Mouse (Mus musculus) megakaryocyte, embryonic 14.5 days (primary cell): ENCODE results near the gene Gm5108. TPM values are rescaled to one million over a fixed set of nuclear protein-coding genes. Genes with fewer than 3 reads are reported as not detected.

Source experiments
- H3K27me3 ChIP-seq: replicated peaks from 2 replicates; pipeline ENCODE3; 2012; ENCODE audit warnings: inconsistent platforms
- H3K36me3 ChIP-seq: replicated peaks from 2 replicates; pipeline ENCODE3; 2012; ENCODE audit warnings: low read length, inconsistent platforms, mixed read lengths
- H3K4me1 ChIP-seq: 2 replicates; pipeline ENCODE4 v1.6.1; 2012; ENCODE audit warnings: inconsistent platforms
- H3K4me3 ChIP-seq: replicated peaks from 2 replicates; pipeline ENCODE3; 2012; ENCODE audit warnings: moderate library complexity, mild to moderate bottlenecking, inconsistent platforms
- H3K9me3 ChIP-seq: 2 replicates; pipeline ENCODE4 v1.6.1; 2012; ENCODE audit warnings: inconsistent platforms
- FLI1 ChIP-seq: IDR thresholded peaks from 2 replicates; pipeline ENCODE4 v1.6.1; 2012; ENCODE audit warnings: low read length, inconsistent platforms, mixed read lengths
- GATA1 ChIP-seq: IDR thresholded peaks from 3 replicates; pipeline ENCODE4 v1.6.1; 2012; ENCODE audit warnings: mixed read lengths, low read length, inconsistent platforms, borderline replicate concordance
- polyA plus RNA-seq: library from polyadenylated mRNA; stranded (reverse); fragments of >175 nt; gene quantifications from 2 replicates; pipeline ENCODE4 v1.2.3, GENCODE M21; 2012; ENCODE audit warnings: low replicate concordance; ENCODE audit not compliant: insufficient read depth

The Gm5108 gene
- polyA plus RNA-seq, 1 experiment: not detected

DNA sequence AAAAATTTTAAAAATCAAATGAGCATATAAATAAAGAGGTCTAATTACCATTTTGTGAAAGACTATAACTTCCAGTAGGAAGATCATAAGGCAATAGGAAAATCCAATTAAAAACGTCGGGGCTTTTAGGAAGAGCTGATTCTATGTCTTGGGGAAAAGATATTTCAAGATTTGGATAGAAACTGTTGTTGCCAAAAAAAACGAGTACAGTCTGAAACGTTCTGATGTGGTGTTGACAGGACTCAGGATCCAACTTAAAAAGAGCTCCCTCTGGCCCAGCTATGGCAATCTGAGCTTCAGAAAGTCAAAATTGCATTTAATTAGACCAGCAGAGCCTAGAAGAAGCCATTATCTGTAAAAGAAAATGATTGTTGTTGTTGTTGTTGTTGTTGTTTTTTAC is 12.6 kb downstream of the Gm5108 start:
- H3K4me3 ChIP-seq: no peak overlapping the region
- TF ChIP-seq FLI1 (no peak), GATA1 (no peak)
- H3K36me3 ChIP-seq: no peaks in the 10 kb centered on the region
- no peaks in the 10 kb centered on the region for H3K27me3 ChIP-seq
- peaks cover 3% of the 10 kb centered on the region; the same call in 1 of the 2 replicates for H3K4me1 ChIP-seq
- peaks cover 5% of the 10 kb centered on the region; the same call in 1 of the 2 replicates for H3K9me3 ChIP-seq

GRCm38 (mm10) chr5:67955486-67955885 is 14.0 kb downstream of the Gm5108 start:
- TF ChIP-seq GATA1 (no peak), FLI1 (no peak)

GRCm38 (mm10) chr5:67961708-67962629 is 20.5 kb downstream of the Gm5108 start:
- Histone ChIP-seq H3K36me3 (no peaks in the 10 kb centered on the region), H3K4me1 (peaks cover 16% of the 10 kb centered on the region), H3K9me3 (no peaks in the 10 kb centered on the region), H3K27me3 (no peaks in the 10 kb centered on the region), H3K4me3 (no peak overlapping the region)
- TF ChIP-seq GATA1: no peak
- TF ChIP-seq FLI1: no peak

More at GRCm38 (mm10) chr5:67955486-67955885, 14.0 kb downstream of the Gm5108 start:
- no peaks in the 10 kb centered on the region for H3K27me3 ChIP-seq
- no peaks in the 10 kb centered on the region for H3K36me3 ChIP-seq
- peaks cover 4% of the 10 kb centered on the region; the same call in 1 of the 2 replicates for H3K4me1 ChIP-seq
- peaks cover 5% of the 10 kb centered on the region; the same call in 1 of the 2 replicates for H3K9me3 ChIP-seq
- H3K4me3 ChIP-seq: no peak overlapping the region

- Histone ChIP-seq H3K4me3 (no peak overlapping the region), H3K27me3 (no peaks in the 10 kb centered on the region), H3K4me1 (peaks cover 9% of the 10 kb centered on the region), H3K9me3 (no peaks in the 10 kb centered on the region), H3K36me3 (no peaks in the 10 kb centered on the region)
- TF ChIP-seq GATA1 (no peak), FLI1 (no peak)
These were observed 28.1 kb downstream of the Gm5108 start for GRCm38 (mm10) chr5:67969536-67969935.

DNA sequence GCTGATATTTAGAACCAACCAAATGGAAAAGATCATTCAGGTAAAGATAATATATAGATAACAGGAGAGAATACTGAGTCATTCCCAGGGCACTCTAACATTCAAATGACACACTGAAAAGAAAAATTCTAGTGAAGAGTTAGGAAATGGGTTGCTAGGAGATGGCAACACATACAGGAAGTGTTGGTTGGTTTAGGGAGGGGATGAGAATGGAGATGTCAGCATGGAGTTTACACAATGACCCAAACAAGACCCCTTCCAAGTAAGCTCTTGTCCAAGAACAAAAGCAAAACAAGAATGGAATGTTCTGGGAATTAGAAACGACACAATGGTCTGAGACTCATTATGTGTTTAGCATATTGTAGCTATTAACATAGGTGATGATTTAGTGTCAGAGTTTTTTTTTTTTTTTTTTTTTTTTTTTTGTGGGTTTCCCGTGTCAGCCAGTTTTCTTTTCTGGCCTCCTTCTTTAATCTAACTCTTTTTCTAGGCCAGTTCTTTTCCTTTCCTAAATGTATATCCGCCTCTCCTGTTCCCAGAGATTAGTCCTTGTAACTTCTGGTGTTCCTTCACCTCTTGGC is 40.6 kb downstream of the Gm5108 start:
- Histone ChIP-seq H3K27me3 (peaks cover 2% of the 10 kb centered on the region), H3K36me3 (no peaks in the 10 kb centered on the region), H3K4me3 (peak overlapping the region; percentile 28), H3K4me1 (peaks cover 26% of the 10 kb centered on the region), H3K9me3 (no peaks in the 10 kb centered on the region)
- TF ChIP-seq GATA1: no peak
- no peak for TF ChIP-seq FLI1

DNA sequence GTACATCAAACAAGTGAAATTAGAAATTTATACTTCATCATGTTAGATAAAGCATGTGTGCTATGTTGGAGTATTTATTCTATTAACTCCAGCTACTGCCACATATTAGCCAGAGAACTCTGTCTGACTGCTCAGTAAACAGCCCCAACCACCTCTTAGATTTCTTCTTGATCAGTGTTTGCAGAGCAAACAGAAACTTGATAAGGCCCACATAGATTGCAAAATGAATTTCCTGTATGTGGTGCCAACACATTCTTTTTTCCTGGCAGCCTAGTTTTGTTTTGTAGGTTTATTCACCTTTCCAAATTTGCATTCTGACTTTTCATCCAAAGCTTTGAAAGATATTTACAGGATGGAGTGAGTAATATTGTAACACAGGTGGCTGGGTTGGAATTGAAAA is 49.0 kb downstream of the Gm5108 start:
- Histone ChIP-seq H3K4me3 (no peak overlapping the region), H3K4me1 (peaks cover 7% of the 10 kb centered on the region; the same call in 1 of the 2 replicates), H3K9me3 (no peaks in the 10 kb centered on the region), H3K27me3 (no peaks in the 10 kb centered on the region), H3K36me3 (no peaks in the 10 kb centered on the region)
- TF ChIP-seq GATA1 (no peak), FLI1 (no peak)

GRCm38 (mm10) chr5:68002611-68003010 is 61.1 kb downstream of the Gm5108 start:
- TF ChIP-seq GATA1: no peak
- TF ChIP-seq FLI1: no peak
- Histone ChIP-seq H3K27me3 (no peaks in the 10 kb centered on the region), H3K4me3 (no peak overlapping the region), H3K4me1 (peaks cover 24% of the 10 kb centered on the region), H3K9me3 (peaks cover 8% of the 10 kb centered on the region), H3K36me3 (peaks cover 12% of the 10 kb centered on the region)

DNA sequence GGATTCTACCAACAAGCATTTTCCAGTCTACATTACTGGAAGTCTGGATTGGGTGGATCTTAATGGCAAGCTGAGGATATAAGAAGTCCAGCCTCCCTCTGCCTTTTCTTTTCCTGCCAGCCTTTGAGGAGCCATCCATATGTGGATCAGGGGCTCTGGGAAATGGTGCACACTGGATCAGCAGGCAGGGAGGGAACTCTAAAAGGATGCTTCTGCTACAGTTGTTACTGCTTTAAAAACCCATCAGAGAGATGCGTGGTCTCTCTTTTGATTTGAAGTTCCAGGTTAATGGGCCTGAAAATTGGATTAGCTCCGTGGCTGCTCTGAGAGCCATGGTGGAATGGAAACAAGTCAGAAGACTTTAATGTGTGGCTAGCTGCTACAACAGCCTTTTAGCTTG is 62.4 kb downstream of the Gm5108 start:
- Histone ChIP-seq H3K4me3 (no peak overlapping the region), H3K4me1 (peaks cover 37% of the 10 kb centered on the region), H3K9me3 (peaks cover 8% of the 10 kb centered on the region), H3K27me3 (no peaks in the 10 kb centered on the region), H3K36me3 (peaks cover 12% of the 10 kb centered on the region)
- TF ChIP-seq GATA1 (no peak), FLI1 (no peak)

GRCm38 (mm10) chr5:68004419-68004818 is 63.0 kb downstream of the Gm5108 start:
- Histone ChIP-seq H3K27me3 (no peaks in the 10 kb centered on the region), H3K4me1 (peaks cover 39% of the 10 kb centered on the region), H3K36me3 (peaks cover 12% of the 10 kb centered on the region), H3K9me3 (peaks cover 8% of the 10 kb centered on the region), H3K4me3 (no peak overlapping the region)
- no peak for TF ChIP-seq FLI1
- TF ChIP-seq GATA1: no peak

- Histone ChIP-seq H3K36me3 (peaks cover 8% of the 10 kb centered on the region), H3K27me3 (no peaks in the 10 kb centered on the region)
- TF ChIP-seq GATA1 (no peak), FLI1 (no peak)
These were observed 65.6 kb downstream of the Gm5108 start for GRCm38 (mm10) chr5:68007074-68007473.

DNA sequence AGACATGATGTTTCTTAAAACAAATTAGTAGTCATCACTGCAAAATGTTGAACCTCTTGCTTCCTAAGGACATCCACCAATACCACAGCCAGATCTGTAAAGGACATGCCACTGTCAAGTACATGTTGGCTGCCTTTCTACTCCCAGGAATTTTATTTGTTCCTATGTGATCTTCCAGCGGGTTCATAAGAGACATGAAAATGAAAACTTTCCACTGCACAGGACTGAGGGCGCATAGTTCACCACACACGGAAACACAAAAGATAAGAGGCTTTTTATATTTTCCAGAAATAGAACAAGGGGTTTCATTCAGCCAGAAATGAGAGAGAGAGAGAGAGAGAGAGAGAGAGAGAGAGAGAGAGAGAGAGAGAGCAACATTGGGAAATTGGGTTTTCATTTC is 70.1 kb downstream of the Gm5108 start:
- TF ChIP-seq GATA1 (no peak), FLI1 (no peak)
- H3K4me3 ChIP-seq: no peak overlapping the region
- H3K4me1 ChIP-seq: peaks cover 61% of the 10 kb centered on the region
- H3K27me3 ChIP-seq: no peaks in the 10 kb centered on the region
- H3K9me3 ChIP-seq: no peaks in the 10 kb centered on the region
- no peaks in the 10 kb centered on the region for H3K36me3 ChIP-seq

More at GRCm38 (mm10) chr5:68007074-68007473, 65.6 kb downstream of the Gm5108 start:
- Histone ChIP-seq H3K4me3 (no peak overlapping the region), H3K4me1 (peaks cover 50% of the 10 kb centered on the region), H3K9me3 (peaks cover 8% of the 10 kb centered on the region)
